Mouse (Mus musculus): ENCODE measurements at regions not wholly inside any gene's neighbourhood (a gene's known extent, or its start where the extent isn't known, plus 50 kb on each side); places are given as distances from the start of the nearest gene placed in this dataset.

DNA sequence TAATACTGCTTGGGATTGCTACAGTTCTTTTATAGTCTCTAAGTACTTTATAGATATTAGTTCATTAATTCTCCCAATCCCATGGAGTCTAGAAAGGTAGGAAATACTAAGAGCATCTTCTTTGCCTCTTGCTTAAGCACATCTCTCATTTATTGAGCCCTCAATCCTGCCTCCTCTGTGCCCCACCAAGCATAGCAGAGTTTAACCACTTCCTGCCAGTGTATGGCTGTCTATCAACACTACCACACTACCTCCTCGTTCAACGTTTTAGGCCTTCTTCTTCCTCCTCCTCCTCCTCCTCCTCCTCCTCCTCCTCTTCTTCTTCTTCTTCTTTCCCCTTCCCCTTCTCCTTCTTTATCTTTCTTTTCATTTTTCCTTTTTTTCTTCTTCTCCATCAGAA, 839.1 kb downstream of the Ets1 start:
- TF ChIP-seq CTCF (IDR thresholded peaks at IDR 0.05; ENCODE audit: low read depth) (no peak), EP300 (IDR thresholded peaks at IDR 0.05; ENCODE audit: low read depth) (no peak)
